Mouse (Mus musculus) embryo, embryonic 9.5 days (tissue): ENCODE measurements around the gene Ncor2.

Experiments used
- DNase-seq: peaks from one replicate; pipeline ENCODE4 v3.0.0-alpha.2; 2017; ENCODE audit errors: extremely low spot score

Ncor2 gene

DNA sequence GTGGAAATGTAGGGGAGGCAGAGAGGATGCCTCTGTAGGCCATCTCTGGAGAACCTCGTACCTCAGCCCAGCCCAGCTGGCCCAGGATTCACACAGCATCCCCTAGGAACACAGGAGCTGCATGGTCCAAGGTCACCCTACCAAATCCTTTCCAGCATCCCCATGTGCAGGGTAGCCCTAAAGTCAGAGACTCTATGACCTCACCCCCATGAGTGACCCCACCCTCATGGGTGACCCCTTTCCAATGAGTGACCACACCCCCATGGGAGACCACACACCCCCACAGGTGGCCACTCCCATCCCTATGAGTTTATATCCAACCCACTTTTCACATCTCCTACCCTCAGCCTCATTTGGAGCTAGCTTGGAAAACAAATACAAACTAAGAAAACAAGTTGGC lies 51.1 kb downstream of the Ncor2 start:
- DNase-seq: no peak

DNA sequence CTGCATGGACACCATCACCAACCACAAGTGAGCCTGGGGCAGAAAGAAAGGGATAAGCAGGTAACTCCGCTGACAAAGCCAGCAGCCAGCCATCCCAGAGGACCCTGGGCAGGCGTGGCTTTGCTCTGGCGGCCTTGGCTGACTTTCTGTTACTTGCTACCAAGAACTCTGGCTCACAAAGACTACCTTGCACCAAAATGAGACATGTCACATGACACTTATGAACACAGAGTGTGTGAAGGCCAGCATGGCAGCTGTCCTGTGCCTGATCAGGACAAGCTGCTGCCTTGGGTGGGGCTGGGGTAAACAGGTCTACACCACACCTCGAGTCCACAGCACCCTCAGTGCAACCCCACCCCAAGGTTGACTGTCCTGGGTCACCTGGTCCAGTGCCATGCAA lies 51.6 kb downstream of the Ncor2 start:
- DNase-seq: no peak

DNA sequence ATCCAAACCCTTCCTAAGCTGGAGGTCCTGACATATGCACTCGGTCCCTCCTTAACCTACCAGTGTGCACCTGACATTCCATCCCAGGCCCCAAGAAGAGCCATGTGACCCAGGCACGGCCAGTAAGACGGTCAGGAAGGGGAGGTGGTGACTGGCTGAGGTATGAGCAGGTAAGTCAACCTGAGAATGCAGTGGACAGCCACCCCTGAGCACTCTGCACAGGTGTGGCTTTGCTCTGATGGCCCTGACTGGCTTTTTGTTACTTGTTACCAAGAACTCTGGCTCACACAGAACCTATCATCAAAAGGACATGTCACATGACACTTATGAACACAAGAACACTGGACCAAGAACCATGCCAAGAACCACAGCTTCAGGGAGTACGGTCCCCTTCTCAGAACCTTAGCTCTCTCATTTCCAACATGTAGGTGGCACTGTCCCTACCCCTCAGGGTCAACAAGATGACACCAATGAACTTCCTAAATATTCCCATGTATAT lies 53.0 kb downstream of the Ncor2 start:
- DNase-seq: no peak

DNA sequence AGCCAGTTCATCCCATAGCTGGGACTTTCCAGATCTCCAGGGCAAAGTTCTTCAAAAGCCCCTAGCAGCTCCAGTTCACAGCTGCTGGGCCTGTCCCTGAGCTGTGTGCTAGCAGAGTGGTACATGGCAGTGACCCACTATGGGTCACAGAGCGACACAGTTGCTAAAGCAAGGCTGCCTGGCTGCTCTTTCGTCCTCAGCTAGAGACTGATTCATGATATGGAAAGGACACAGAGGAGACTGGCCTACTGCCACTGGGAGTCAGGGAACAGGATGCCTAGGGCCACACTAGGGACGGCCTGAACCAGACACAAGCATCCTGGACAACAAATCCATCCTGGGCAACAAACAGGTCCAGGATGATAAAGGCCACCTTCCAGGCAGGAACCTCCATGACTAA lies 53.8 kb downstream of the Ncor2 start:
- DNase-seq: no peak

DNA sequence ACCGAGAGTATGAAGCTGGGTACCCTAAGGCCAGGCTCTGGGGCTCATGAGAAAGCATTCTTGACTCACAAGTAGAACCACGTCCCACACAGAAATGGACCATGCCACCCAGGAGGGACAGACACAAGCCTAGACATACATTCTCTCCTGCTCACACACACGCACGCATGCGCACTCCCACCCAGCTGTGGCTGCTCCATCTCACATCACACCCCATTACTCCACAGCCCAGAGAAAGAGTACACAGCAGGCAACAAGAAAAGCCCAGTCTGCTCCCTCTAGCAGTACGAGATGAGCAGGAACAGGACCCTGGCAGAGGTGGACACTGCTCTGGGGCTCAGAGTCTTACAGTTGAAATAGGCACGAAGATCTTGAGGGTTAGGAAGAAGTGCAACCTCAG lies 55.0 kb downstream of the Ncor2 start:
- DNase-seq: no peak

- DNase-seq: no peak
Observed at GRCm38 (mm10) chr5:125123206-125123605, 55.8 kb downstream of the Ncor2 start.

GRCm38 (mm10) chr5:125122546-125122945 lies 56.5 kb downstream of the Ncor2 start:
- DNase-seq: no peak

DNA sequence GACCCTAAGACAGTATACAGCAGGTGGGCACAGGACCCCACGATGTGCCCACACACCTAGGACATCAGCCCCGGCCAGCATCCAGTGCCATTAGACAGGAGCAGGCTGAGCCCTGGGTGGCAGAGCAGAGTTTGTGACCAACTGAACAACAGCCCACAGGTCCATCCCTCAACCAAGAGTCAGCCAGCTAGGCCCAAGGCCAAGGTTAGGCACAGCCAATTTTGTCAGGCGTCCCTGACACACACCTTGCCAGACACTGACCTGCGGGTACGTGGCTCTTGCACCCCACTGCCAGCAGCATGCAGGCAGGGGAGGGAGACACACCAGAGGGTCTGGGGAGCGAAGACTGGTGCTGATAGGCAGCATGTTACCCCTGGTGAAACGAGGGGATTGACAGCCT lies 57.0 kb downstream of the Ncor2 start:
- DNase-seq: no peak

GRCm38 (mm10) chr5:125120517-125121303 lies 58.3 kb downstream of the Ncor2 start:
- DNase-seq: no peak

DNA sequence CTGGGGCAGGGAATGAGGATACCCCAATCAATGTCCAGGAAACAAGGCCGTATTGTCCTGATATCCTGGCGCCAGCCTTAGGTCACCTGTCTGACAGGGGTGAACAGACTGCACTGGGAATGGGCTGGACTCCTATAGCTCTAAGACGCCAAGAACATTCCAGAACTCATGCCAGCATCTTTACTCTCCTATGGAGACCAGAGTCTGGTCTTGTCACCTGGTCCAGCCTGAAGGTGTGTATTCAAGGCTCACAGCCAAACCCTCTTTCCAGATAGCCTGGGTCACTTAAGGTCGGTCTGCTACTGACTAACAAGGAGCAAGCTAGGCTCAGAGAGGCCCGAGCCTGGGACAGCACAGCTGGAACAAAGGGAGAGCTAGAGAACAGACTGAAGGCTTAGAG lies 61.8 kb downstream of the Ncor2 start:
- no peak for DNase-seq

DNA sequence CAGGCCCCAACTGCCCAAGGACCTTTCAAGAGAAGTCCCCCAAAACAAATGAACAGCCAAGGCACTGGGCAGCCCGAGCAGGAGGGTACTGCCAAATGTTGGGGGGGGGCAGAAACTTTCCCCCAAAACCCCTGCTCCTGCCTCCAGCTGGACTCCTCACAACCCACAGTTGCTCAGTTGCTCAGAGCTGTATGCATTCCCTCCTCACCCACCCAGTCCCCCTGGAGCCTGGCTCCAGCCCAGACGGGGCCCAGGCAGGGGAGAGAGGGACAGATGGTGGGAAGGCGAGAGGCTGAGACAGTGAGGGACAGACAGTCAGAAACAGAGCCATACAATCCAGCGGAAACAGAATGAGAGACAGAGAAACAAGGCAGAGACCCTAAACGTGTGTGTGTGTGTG lies 66.0 kb downstream of the Ncor2 start:
- no peak for DNase-seq

DNA sequence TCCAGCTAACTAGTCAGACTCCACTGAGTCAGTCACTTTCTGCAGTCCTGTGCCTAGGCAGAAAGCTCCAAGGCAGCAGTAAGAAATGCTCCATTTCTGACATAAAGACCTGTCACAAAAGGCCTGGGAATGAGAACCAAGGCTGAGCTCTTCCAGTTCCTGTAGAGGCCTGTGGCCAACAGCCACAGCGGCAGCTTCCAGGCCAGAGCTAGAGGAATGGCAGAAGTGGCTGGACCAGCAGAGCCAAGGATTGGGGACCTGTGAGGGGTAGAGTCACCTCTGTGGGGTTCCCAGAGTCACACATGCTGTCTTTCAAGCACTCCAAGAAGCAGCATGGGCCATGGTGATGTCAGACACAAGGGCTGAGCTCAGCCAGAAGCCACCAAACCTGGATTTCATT lies 66.4 kb downstream of the Ncor2 start:
- no peak for DNase-seq

GRCm38 (mm10) chr5:125111137-125111536 lies 67.9 kb downstream of the Ncor2 start:
- DNase-seq: peak; percentile 43

DNA sequence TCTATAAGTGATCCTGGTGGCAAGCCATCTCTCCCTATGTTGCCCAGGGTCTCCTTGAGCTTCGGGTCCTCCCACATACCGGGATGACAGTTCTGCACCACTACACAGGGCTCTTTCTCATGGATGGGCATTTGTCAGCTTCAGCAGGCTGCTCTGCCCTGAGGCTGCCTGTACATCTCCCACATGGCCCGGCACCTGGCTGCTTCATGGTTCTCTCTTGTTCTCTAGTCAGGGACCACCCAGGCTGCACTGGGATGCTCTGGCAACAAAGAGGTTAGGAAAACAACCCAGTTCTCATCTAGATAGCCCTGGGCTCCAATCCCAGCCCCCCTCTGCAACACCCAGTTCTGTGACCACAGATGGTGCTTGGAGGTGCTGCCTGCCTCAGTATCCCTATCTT lies 68.3 kb downstream of the Ncor2 start:
- DNase-seq: peak; percentile 58

DNA sequence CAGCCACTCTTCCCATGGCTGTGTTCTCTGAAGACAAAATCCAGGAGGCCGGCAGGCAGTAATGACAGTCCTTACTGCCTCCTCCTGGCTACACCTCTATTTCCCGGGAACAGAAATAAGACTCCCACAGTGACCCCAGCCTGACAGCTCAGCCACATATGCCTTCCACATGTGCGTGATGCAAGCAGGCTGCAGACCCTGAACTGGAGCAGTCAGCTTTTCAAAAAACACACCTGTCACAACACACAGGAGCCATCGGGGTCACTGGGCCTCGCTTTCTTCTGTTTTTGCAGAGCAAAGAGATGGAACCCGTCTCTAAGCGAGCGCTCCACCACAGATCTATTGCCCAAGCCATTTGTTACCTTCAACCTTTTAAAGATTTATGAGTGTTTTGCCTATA lies 68.8 kb downstream of the Ncor2 start:
- peak; percentile 47 for DNase-seq

DNA sequence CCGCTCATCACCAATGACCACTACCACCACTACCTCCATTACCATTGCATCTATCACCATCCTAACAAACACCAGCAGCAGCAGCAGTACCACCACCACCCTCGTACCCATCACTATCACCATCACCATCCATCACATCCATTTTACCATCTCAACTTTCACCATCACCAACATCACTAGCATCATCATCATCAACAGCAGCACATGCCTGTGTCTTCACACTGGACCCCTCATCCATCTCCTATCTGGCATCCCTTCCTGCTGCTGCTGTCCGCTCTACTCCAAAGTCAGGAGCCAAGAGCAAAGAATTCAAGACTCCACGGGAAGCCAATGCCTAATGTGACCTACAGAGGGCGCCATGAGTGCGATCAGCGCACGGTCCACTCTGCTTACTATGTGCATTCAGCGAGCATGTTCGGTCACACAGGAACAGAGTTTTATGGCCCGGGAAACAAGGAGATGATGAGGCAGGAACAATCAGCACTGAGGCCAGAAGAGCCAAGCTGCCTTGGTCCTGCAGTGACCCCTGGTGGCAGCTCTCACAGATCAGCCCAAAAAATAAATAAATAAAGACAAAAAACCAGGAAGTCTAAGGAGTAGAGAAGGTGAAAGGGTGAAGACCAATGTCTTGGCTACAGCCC lies 71.9 kb downstream of the Ncor2 start:
- DNase-seq: peak; percentile 52

DNA sequence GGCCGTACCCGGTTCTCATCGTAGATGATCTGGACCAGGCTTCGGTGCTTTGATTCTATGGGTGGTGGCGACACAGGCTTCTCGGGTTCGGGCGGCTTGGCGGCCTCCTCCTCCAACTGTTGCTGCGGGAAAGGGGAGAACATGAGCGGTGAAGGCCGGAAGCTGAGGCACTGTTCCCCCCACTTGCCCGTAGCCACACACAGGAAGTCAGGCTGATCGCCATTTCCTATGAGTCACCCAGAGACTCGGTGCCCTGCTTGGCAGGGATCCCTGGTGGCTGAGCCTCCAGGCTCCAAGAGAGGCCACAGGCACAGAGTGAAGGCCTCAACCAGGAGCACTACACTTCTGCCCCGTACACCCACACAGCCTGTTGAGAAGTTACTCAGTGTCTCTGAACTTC lies 72.8 kb downstream of the Ncor2 start:
- no peak for DNase-seq

DNA sequence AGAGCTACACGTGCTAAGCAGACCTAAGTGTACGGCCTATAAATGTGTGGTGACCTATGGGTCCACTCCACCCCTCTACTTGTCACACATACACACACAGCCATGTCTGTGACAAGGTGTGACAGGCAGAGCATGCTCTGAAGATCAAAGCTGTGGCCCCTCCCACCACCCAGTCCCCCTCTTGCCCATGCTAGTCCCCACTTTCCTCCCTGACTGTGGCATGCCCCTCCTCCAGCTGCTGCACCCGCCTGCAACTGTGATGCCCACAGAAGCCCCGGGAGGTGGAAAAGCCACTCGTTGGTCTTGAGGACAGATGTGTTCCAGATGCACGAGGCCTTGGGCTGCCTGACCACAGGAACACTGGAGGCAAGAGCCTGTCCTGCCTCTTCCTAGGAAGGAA lies 74.2 kb downstream of the Ncor2 start:
- no peak for DNase-seq

GRCm38 (mm10) chr5:125103396-125103795 lies 75.6 kb downstream of the Ncor2 start:
- no peak for DNase-seq

DNA sequence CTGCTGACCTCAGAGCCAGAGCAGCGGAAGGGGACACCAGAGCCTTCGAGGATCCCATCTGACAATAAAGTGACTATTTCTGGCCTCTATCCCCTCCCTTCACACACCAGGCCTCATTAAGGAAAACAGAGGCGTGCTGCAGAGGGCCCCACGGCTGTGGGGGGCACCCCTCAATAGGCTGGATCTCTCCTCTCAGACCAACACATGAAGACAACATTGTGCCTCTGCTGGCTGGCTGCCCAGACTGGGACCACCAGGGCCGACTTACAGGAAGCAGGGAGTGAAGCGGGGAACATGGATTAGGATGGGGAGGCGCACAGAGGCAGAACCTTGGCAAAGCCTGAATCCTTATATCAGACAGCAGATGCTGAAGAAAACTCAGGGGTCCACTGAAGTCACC lies 76.1 kb downstream of the Ncor2 start:
- no peak for DNase-seq

GRCm38 (mm10) chr5:125102352-125102751 lies 76.7 kb downstream of the Ncor2 start:
- DNase-seq: no peak

GRCm38 (mm10) chr5:125099785-125100350 lies 79.2 kb downstream of the Ncor2 start:
- DNase-seq: no peak

DNA sequence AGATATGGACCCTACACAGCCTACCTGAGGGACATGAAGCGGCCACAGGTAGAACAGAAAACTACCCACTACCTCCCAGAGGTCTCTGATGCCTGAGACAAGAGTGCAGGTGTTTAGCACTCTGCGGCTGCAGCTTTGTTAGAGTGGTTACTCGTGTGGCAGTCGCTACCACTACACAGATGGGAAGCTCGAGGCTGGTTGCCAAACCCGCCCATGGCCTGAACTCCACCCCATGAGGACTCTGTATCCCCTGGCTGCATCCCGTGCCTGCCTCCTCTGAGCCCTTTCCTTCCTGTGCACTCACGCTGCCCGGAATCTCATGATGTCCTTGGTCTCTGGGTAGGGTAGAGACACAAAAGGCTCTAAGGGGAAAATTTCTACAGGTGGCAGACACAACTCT lies 80.3 kb downstream of the Ncor2 start:
- DNase-seq: no peak
